Mouse (Mus musculus): Measurements from ENCODE around the gene Rapgefl1.

The Rapgefl1 gene

GRCm38 (mm10) chr11:98850100-98851093 lies 13.8 kb downstream of the Rapgefl1 start:
- intact Hi-C loops (cut with DNase I) = no loop called here

- intact Hi-C loops (cut with DNase I) = no loop called here
Measured at GRCm38 (mm10) chr11:98854116-98854515, 17.5 kb downstream of the Rapgefl1 start.

GRCm38 (mm10) chr11:98854659-98855058 lies 18.1 kb downstream of the Rapgefl1 start:
- intact Hi-C loops (cut with DNase I) = no loop called here

- intact Hi-C loops (cut with DNase I) = loop anchor here (1.0 kb wide), 1 partner anchor 51 kb away; no protein-coding TSS in a partner anchor
Measured at GRCm38 (mm10) chr11:98858759-98859731, 22.5 kb downstream of the Rapgefl1 start.

- intact Hi-C loops (cut with DNase I) = no loop called here
Measured at GRCm38 (mm10) chr11:98863028-98863750, 26.6 kb downstream of the Rapgefl1 start, which contains the start of gene Wipf2. Gene Wipf2, plus strand, starts transcription at chr11:98863638.

- intact Hi-C loops (cut with DNase I) = no loop called here
Measured at GRCm38 (mm10) chr11:98863751-98864429, 27.3 kb downstream of the Rapgefl1 start.

- intact Hi-C loops (cut with DNase I) = no loop called here
Measured at GRCm38 (mm10) chr11:98867293-98867692, 30.7 kb downstream of the Rapgefl1 start.

- intact Hi-C loops (cut with DNase I) = no loop called here
Measured at GRCm38 (mm10) chr11:98869906-98870305, 33.3 kb downstream of the Rapgefl1 start.

- intact Hi-C loops (cut with DNase I) = no loop called here
Measured at GRCm38 (mm10) chr11:98870791-98871190, 34.2 kb downstream of the Rapgefl1 start.

- intact Hi-C loops (cut with DNase I) = no loop called here
Measured at GRCm38 (mm10) chr11:98871416-98871815, 34.8 kb downstream of the Rapgefl1 start.

- intact Hi-C loops (cut with DNase I) = no loop called here
Measured at GRCm38 (mm10) chr11:98872040-98872439, 35.5 kb downstream of the Rapgefl1 start.

- intact Hi-C loops (cut with DNase I) = no loop called here
Measured at GRCm38 (mm10) chr11:98873900-98874299, 37.3 kb downstream of the Rapgefl1 start.

- intact Hi-C loops (cut with DNase I) = no loop called here
Measured at GRCm38 (mm10) chr11:98877001-98877400, 40.4 kb downstream of the Rapgefl1 start.

- intact Hi-C loops (cut with DNase I) = no loop called here
Measured at GRCm38 (mm10) chr11:98887703-98888102, 51.1 kb downstream of the Rapgefl1 start.

GRCm38 (mm10) chr11:98889077-98889476 lies 52.5 kb downstream of the Rapgefl1 start:
- intact Hi-C loops (cut with DNase I) = no loop called here

GRCm38 (mm10) chr11:98889977-98890376 lies 53.4 kb downstream of the Rapgefl1 start:
- intact Hi-C loops (cut with DNase I) = no loop called here

GRCm38 (mm10) chr11:98892426-98892825 lies 55.8 kb downstream of the Rapgefl1 start:
- intact Hi-C loops (cut with DNase I) = no loop called here

GRCm38 (mm10) chr11:98900529-98901125 lies 64.0 kb downstream of the Rapgefl1 start:
- intact Hi-C loops (cut with DNase I) = no loop called here

- intact Hi-C loops (cut with DNase I) = no loop called here
Measured at GRCm38 (mm10) chr11:98902621-98903245, 66.1 kb downstream of the Rapgefl1 start.
